Mouse (Mus musculus) thymus, postnatal 25 days (tissue): ENCODE data around the gene Slc16a9.

Experiments
- DNase-seq: peaks from one replicate; pipeline ENCODE4 v3.0.0; 2022

The Slc16a9 gene

DNA sequence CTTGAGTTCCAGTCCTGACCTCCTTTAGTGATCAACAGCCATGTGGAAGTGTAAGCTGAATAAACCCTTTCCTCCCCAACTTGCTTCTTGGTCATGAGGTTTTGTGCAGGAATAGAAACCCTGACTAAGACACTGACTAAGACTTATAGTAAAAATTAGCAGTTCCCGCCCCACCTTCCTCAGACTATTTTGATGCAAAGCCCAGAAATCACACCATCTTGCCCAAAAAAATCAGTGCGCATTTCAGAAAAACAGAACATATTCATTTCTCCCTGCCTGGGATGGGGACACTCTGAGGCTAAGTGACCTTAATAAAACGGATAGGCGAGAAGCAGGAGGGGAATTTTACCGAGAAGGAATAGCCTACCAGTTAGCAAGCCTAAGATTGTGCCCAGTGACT, 60.8 kb downstream of the Slc16a9 start:
- DNase-seq, result no peak

DNA sequence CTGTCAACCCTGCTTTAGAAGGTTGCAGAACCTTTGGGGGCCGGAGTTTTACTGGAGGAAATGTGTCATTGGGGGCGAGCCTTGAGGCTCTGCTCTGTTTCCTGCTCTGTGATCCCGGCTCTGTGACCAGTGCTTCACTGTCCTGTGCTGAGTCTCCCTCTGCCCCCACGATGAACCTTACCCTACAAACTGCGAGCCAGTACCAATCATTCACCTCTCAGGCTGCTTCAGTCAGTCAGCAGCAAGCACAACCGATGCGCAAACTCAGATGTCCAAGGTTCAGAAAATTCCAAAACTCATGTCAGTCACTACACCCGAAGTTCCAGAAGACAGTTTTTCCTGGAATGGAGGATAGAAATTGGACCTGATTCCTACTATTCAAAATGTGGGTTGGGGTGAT, 64.5 kb downstream of the Slc16a9 start:
- DNase-seq, result no peak

DNA sequence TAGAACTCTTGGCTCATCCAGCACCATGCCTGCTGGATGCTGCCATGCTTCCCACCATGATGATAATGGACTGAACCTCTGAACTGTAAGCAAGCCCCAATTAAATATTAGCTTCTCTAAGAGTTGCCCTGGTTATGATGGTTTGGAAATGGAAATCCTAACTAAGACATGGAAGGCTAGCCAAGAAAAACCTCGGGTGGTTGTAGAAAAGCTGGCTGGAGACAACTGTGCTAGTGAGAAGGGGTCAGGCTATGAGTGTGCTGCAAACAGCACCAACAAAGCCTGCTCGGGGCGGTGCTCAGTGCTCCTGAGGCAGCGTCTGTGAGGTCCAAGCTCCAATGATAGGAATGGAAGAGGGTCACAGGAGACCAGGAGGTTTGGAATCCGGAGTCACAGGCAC, 65.7 kb downstream of the Slc16a9 start:
- DNase-seq, result no peak

DNA sequence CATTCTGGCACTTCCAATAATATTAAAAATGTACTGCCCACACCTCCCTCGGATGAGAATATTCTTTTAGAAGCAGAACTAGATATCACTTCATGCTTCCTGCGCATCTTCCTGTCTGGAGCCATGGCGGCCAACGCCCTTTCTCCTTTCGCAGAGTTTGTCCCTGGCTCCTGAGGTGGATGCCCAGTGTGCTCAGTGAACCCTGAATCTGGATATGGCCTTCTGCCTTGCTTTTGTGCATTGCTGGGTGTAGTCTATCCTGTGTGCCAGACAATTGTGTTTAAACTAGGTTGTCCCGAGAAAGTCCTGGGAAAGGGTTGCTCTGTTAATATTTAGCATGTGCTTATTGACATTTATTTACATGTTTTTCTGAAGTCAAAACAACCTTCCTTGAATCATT, 71.0 kb downstream of the Slc16a9 start:
- DNase-seq, result no peak

DNA sequence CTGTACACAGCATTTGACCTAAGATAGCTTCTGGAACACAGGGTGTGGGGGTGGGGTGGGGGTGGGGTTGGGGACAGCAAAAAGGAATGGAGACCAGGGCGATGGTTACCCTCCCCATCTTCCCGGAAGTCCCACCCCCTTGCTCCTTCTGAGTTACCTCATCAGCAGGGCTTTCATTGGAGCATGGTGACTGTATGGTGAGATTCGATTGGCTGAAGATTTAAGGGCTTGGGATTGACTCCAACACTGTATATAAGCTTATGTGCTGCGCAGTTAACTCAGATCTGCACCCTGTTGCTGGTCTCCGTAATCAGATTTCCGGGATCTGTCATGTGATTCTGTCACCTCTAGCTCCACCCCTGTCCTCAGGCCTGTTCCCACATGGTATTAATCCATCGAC, 72.0 kb downstream of the Slc16a9 start:
- no peak for DNase-seq

DNA sequence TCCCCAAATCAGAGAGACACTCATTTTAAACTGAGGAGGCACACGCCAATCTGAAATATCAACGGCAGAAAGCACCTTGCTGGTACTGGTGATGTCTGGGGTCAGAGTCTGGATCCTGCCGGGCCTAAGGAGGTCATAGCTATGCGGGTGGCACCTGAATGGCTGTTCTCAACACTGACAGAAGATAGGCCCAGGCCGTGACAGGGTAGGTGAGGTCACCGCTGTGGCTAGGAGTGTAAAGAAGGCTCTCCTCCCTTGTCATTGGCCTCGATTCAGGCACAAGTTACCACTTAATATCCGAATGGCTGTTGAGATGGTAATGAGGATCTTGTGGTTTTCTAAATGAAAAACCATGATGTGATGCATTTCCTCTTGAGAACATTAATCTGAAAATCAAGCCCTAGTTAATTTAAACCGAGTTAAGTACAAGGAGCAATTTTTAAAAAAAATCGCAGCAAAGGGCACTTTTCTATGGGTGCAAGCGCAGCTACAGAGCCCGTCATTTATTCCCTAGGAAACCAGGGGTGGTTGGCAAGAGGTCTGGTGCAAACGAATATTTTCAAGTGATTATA, 72.6 kb downstream of the Slc16a9 start:
- DNase-seq, result no peak

DNA sequence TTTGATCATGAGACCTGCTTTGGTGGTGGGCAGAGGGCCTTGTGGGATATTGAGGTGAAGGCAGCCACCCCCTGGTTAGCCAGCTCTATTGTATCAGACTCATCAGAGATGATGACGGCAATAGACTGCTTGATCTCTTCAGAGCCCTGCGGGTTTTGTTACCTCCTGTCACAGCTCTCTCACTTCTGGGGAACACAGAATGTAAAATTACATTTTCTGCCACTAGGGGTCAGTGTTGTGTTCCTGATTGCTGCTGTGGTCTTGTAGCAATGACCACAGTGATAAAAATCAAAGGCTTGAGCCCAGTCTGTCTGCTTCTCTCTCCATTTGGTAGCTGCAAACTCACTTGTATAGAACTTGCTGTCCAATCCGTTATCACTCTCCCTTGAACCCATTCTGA, 73.7 kb downstream of the Slc16a9 start:
- peak; percentile 7 for DNase-seq

DNA sequence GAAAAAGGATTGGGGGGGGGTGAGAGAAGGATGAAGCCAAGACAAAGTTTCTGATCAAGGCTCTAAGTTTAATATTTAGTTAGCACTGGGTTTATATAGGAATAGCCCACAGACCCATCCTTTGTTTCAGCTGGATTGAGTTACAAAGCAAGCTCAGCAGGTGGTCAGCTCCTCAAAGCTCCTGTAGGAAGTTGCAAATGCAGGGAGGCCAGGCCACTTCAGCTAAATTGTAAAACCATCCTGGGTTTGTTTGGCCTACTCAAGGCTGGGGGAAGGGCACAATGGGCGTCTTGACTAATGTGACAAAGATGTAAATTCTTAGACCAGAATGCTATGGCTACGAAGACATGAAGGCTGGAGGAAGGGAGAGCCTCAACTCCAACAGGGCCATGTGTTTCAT, 80.6 kb downstream of the Slc16a9 start:
- no peak for DNase-seq

DNA sequence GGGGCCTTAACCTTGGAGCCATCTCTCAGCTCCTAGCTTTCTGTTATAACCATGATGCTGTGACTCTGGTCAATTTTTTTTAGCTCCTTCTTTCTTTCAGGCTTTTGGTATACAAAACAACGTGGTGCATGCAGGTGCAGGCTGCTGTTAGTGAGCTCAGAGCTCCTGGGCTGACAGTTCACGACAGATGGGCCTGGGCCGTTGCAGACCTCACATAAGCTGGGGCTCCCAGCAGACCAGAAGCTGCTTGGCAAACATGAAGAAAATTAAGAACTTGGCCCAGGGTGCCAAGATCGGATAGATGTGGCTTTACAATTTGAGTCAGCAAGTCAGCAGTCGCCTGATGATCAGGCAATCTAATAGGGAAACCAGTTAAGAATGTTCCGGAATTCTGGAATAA, 82.4 kb downstream of the Slc16a9 start:
- DNase-seq, result no peak

DNA sequence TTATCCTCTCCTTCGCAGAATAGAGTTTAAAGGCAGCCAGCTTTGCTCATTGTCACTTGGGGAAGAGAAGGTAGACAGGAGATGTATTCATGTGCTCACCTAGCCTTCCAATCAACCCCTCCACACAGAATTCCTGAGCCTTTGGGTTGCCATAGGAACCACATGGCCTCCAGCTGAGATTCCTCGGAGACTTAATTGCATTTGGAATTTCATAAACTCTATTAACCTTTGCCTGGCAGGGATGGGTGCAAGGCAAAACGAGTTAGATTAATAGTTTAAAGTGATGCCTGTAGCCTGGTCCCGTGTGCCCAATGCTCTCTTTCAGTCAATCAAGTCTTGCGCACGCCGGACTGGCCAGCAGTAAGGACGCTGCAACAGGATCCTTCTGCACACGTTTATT, 83.2 kb downstream of the Slc16a9 start:
- DNase-seq, result no peak
